Mouse (Mus musculus): Measurements from ENCODE around the gene Klhl32. TPM values are rescaled to one million over a fixed set of nuclear protein-coding genes. Genes with fewer than 3 reads are reported as not detected.

The Klhl32 gene
- polyA plus RNA-seq, 1 experiment, result 1.9 TPM

GRCm38 (mm10) chr4:24797280-24797679 lies 53.6 kb downstream of the Klhl32 start:
- no peak for TF ChIP-seq POLR2A (IDR thresholded peaks at IDR 0.05; ENCODE audit: low read depth, low read length)
- TF ChIP-seq CTCF (conservative IDR thresholded peaks at IDR 0.05; ENCODE audit: insufficient read depth, insufficient read length, low read depth, low read length), result no peak
- WGBS, result 77% methylated on average over 5 of the region's 5 CpGs
- no peak overlapping the region for H3K4me3 ChIP-seq (ENCODE audit: insufficient read depth, low read depth, low read length)
- H3K27ac ChIP-seq (ENCODE audit: insufficient read depth, low read depth, low read length), result no peak overlapping the region
- no peaks in the 10 kb centered on the region for H3K4me1 ChIP-seq (ENCODE audit: control insufficient read depth, insufficient read depth, low read length)
- H3K27me3 ChIP-seq (replicated peaks; ENCODE audit: control insufficient read depth, insufficient read depth, low read length), result no peaks in the 10 kb centered on the region
- no peak for DNase-seq
- H3K36me3 ChIP-seq (ENCODE audit: control insufficient read depth, insufficient read depth, low read length), result no peaks in the 10 kb centered on the region

GRCm38 (mm10) chr4:24796229-24796628 lies 54.7 kb downstream of the Klhl32 start:
- 70% methylated on average over 1 of the region's 1 CpGs for WGBS

GRCm38 (mm10) chr4:24795180-24795579 lies 55.7 kb downstream of the Klhl32 start:
- 94% methylated on average over 2 of the region's 2 CpGs for WGBS
- TF ChIP-seq POLR2A (IDR thresholded peaks at IDR 0.05; ENCODE audit: low read depth, low read length) (no peak), CTCF (conservative IDR thresholded peaks at IDR 0.05; ENCODE audit: insufficient read depth, insufficient read length, low read depth, low read length) (no peak)

More at GRCm38 (mm10) chr4:24796229-24796628, 54.7 kb downstream of the Klhl32 start:
- H3K27me3 ChIP-seq (replicated peaks; ENCODE audit: control insufficient read depth, insufficient read depth, low read length), result no peaks in the 10 kb centered on the region
- H3K4me1 ChIP-seq (ENCODE audit: control insufficient read depth, insufficient read depth, low read length), result no peaks in the 10 kb centered on the region
- no peaks in the 10 kb centered on the region for H3K36me3 ChIP-seq (ENCODE audit: control insufficient read depth, insufficient read depth, low read length)
- TF ChIP-seq POLR2A (IDR thresholded peaks at IDR 0.05; ENCODE audit: low read depth, low read length) (no peak), CTCF (conservative IDR thresholded peaks at IDR 0.05; ENCODE audit: insufficient read depth, insufficient read length, low read depth, low read length) (no peak)
- no peak overlapping the region for H3K27ac ChIP-seq (ENCODE audit: insufficient read depth, low read depth, low read length)
- peak; percentile 38 for DNase-seq
- no peak overlapping the region for H3K4me3 ChIP-seq (ENCODE audit: insufficient read depth, low read depth, low read length)

DNA sequence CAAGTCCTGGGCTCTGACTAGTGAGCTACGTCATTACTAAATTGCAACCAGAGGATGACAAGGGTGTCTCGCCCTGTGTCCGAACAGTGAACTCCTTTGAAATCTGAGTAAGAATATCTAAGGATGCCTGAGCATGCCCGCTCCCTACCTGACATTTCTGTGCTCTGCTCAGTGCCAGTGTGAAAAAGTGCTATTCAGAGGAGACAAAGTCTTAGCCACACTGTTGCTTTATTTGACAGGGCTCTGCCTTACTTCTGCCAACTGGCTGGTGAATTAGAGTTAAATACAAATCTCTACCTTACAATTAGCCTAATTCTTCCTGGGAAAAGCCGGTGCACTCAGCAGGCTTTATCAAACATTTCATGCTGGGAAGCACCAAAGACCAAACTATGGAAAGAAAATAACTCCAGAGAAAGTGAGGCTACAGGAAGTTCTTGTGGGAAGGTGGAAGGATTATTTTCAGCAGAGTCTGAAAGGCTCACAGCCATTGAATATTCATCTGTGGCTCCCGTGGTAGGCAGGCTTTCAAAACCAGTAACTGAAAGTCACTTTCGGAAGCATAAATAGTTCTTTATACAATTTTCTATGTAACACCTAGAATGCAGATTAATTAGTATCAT lies 57.1 kb downstream of the Klhl32 start:
- Histone ChIP-seq H3K4me1 (ENCODE audit: control insufficient read depth, insufficient read depth, low read length) (no peaks in the 10 kb centered on the region), H3K27me3 (replicated peaks; ENCODE audit: control insufficient read depth, insufficient read depth, low read length) (no peaks in the 10 kb centered on the region), H3K36me3 (ENCODE audit: control insufficient read depth, insufficient read depth, low read length) (no peaks in the 10 kb centered on the region), H3K4me3 (ENCODE audit: insufficient read depth, low read depth, low read length) (no peak overlapping the region), H3K27ac (ENCODE audit: insufficient read depth, low read depth, low read length) (no peak overlapping the region)
- TF ChIP-seq POLR2A (IDR thresholded peaks at IDR 0.05; ENCODE audit: low read depth, low read length) (no peak), CTCF (conservative IDR thresholded peaks at IDR 0.05; ENCODE audit: insufficient read depth, insufficient read length, low read depth, low read length) (no peak)
- WGBS, result 61% methylated on average over 7 of the region's 7 CpGs
- no peak for DNase-seq

More at GRCm38 (mm10) chr4:24795180-24795579, 55.7 kb downstream of the Klhl32 start:
- Histone ChIP-seq H3K4me1 (ENCODE audit: control insufficient read depth, insufficient read depth, low read length) (no peaks in the 10 kb centered on the region), H3K27ac (ENCODE audit: insufficient read depth, low read depth, low read length) (no peak overlapping the region), H3K27me3 (replicated peaks; ENCODE audit: control insufficient read depth, insufficient read depth, low read length) (no peaks in the 10 kb centered on the region), H3K36me3 (ENCODE audit: control insufficient read depth, insufficient read depth, low read length) (no peaks in the 10 kb centered on the region), H3K4me3 (ENCODE audit: insufficient read depth, low read depth, low read length) (no peak overlapping the region)
- no peak for DNase-seq

- TF ChIP-seq POLR2A (IDR thresholded peaks at IDR 0.05; ENCODE audit: low read depth, low read length) (no peak), CTCF (conservative IDR thresholded peaks at IDR 0.05; ENCODE audit: insufficient read depth, insufficient read length, low read depth, low read length) (no peak)
- H3K36me3 ChIP-seq (ENCODE audit: control insufficient read depth, insufficient read depth, low read length), result no peaks in the 10 kb centered on the region
- DNase-seq, result no peak
- WGBS, result 44% methylated on average over 16 of the region's 16 CpGs
- no peak overlapping the region for H3K27ac ChIP-seq (ENCODE audit: insufficient read depth, low read depth, low read length)
- H3K4me1 ChIP-seq (ENCODE audit: control insufficient read depth, insufficient read depth, low read length), result no peaks in the 10 kb centered on the region
- H3K27me3 ChIP-seq (replicated peaks; ENCODE audit: control insufficient read depth, insufficient read depth, low read length), result no peaks in the 10 kb centered on the region
- no peak overlapping the region for H3K4me3 ChIP-seq (ENCODE audit: insufficient read depth, low read depth, low read length)
These were observed 58.4 kb downstream of the Klhl32 start for GRCm38 (mm10) chr4:24792416-24792981.

GRCm38 (mm10) chr4:24789331-24789730 lies 61.6 kb downstream of the Klhl32 start:
- no peak overlapping the region for H3K27ac ChIP-seq (ENCODE audit: insufficient read depth, low read depth, low read length)
- TF ChIP-seq POLR2A (IDR thresholded peaks at IDR 0.05; ENCODE audit: low read depth, low read length) (no peak), CTCF (conservative IDR thresholded peaks at IDR 0.05; ENCODE audit: insufficient read depth, insufficient read length, low read depth, low read length) (no peak)
- no peaks in the 10 kb centered on the region for H3K27me3 ChIP-seq (replicated peaks; ENCODE audit: control insufficient read depth, insufficient read depth, low read length)
- H3K4me1 ChIP-seq (ENCODE audit: control insufficient read depth, insufficient read depth, low read length), result no peaks in the 10 kb centered on the region
- H3K4me3 ChIP-seq (ENCODE audit: insufficient read depth, low read depth, low read length), result no peak overlapping the region
- peak; percentile 23 for DNase-seq
- WGBS, result 60% methylated on average over 1 of the region's 1 CpGs
- H3K36me3 ChIP-seq (ENCODE audit: control insufficient read depth, insufficient read depth, low read length), result no peaks in the 10 kb centered on the region

DNA sequence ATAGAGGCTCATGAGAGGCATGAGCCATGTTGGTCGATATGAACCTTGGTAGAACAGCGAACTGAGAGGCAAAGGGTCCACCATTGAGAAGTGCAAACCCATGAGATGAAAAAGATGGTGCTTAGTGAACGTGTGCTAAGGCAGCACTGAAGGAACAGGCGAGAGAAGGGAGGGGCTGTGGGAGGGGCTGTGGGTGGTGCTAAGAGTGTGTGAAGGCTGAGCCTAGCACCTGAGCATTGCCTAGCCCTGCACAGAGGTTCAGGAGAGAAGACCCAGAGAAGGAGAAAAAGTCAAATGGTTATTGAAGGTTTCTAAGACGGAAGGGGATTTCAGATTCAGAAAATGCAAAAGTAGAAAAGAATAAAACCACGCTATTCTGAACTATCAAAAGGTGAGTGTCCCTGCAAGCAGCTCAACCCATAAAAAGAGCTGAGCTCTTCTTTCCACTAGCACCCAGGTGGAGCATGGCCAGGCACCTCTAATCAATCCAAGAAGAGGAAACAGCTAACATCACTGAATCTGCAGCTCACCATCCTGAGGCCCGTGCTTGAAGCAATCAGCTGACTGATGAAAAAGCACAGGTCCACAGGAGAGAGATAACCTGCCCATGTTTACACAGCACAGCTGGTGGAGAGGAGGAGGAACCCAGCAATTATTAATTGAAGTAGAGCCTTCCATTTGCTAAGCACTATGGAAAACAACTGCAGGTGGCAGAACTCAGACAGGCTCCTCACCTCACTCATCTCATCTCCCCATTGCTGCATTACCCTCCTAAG lies 65.0 kb downstream of the Klhl32 start:
- H3K4me1 ChIP-seq (ENCODE audit: control insufficient read depth, insufficient read depth, low read length), result no peaks in the 10 kb centered on the region
- no peak overlapping the region for H3K4me3 ChIP-seq (ENCODE audit: insufficient read depth, low read depth, low read length)
- H3K36me3 ChIP-seq (ENCODE audit: control insufficient read depth, insufficient read depth, low read length), result no peaks in the 10 kb centered on the region
- TF ChIP-seq CTCF (conservative IDR thresholded peaks at IDR 0.05; ENCODE audit: insufficient read depth, insufficient read length, low read depth, low read length), result no peak
- TF ChIP-seq POLR2A (IDR thresholded peaks at IDR 0.05; ENCODE audit: low read depth, low read length), result no peak
- H3K27ac ChIP-seq (ENCODE audit: insufficient read depth, low read depth, low read length), result no peak overlapping the region
- WGBS, result 53% methylated on average over 7 of the region's 7 CpGs
- DNase-seq, result no peak
- H3K27me3 ChIP-seq (replicated peaks; ENCODE audit: control insufficient read depth, insufficient read depth, low read length), result no peaks in the 10 kb centered on the region
